Mouse (Mus musculus) limb, embryonic 13.5 days (tissue): ENCODE measurements around the gene Tmco1. TPM values are rescaled to one million over a fixed set of nuclear protein-coding genes. Genes with fewer than 3 reads are reported as not detected.

Experiments
- ATAC-seq: fragments of 200-750 bp; cut with Nextera tagmentation; 2 replicates; pipeline ENCODE4 v1.8.0; 2017; ENCODE audit warnings: low read depth, moderate number of reproducible peaks, moderate TSS enrichment; ENCODE audit not compliant: low FRiP score
- H3K27ac ChIP-seq: fragments of 300-500 bp; sonication (generic); 2 replicates; pipeline ENCODE4 v1.5.1; 2015; ENCODE audit warnings: inconsistent platforms, mild to moderate bottlenecking, moderate library complexity
- H3K27me3 ChIP-seq: fragments of 300-500 bp; sonication (generic); 2 replicates; pipeline ENCODE4 v1.6.1; 2015; ENCODE audit warnings: mild to moderate bottlenecking, inconsistent platforms
- H3K36me3 ChIP-seq: fragments of 300-500 bp; sonication (generic); 2 replicates; pipeline ENCODE4 v1.6.1; 2015; ENCODE audit warnings: inconsistent platforms, mild to moderate bottlenecking, moderate library complexity
- H3K4me1 ChIP-seq: fragments of 300-500 bp; sonication (generic); 2 replicates; pipeline ENCODE4 v1.6.1; 2015; ENCODE audit warnings: inconsistent platforms
- H3K4me2 ChIP-seq: fragments of 300-500 bp; sonication (generic); replicated peaks from 2 replicates; pipeline ENCODE4 v1.6.1; 2015; ENCODE audit warnings: inconsistent platforms, mild to moderate bottlenecking, moderate library complexity
- H3K4me3 ChIP-seq: fragments of 300-500 bp; sonication (generic); 2 replicates; pipeline ENCODE4 v1.5.1; 2015; ENCODE audit warnings: moderate library complexity, mild to moderate bottlenecking, inconsistent platforms
- H3K9ac ChIP-seq: fragments of 300-500 bp; sonication (generic); 2 replicates; pipeline ENCODE4 v1.6.1; 2015; ENCODE audit warnings: mild to moderate bottlenecking, inconsistent platforms
- H3K9me3 ChIP-seq: fragments of 300-500 bp; sonication (generic); 2 replicates; pipeline ENCODE4 v1.6.1; 2016; ENCODE audit warnings: inconsistent platforms
- WGBS: fragments of 180-500 bp; shearing (Covaris S2); methylation state at CpG from one replicate; pipeline ENCODE4 v1.1.7; 2015; 5-methylcytosine and 5-hydroxymethylcytosine counted together
- polyA plus RNA-seq: library from polyadenylated mRNA; unstranded; fragments of >200 nt; fragmentation: Nextera tagmentation; extraction: Ambion mirVana; gene quantifications from 2 replicates; pipeline ENCODE4 v1.2.1, GENCODE M21; 2015

The Tmco1 gene
- polyA plus RNA-seq, 1 experiment from 2014 or later: 80.4 TPM

DNA sequence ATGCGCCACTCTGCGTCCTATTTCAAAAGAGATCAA is 23.0 kb upstream of the Tmco1 start, which contains the start of gene Uck2:
Uck2 (minus strand) TSS at position 1 of the 36 bp plus-strand sequence.
- peak within 1 kb of the TSS; percentile 87 for H3K4me3 ChIP-seq
- peaks cover 2% of the 10 kb centered on the region; the same call in 1 of the 2 replicates for H3K36me3 ChIP-seq
- H3K9ac ChIP-seq: peak within 1 kb of the TSS; percentile 91
- peak within 1 kb of the TSS; percentile 94 for H3K27ac ChIP-seq
- peak within 1 kb of the TSS; percentile 78 for H3K4me2 ChIP-seq
- peaks cover 24% of the 10 kb centered on the region for H3K4me1 ChIP-seq
- ATAC-seq: no peak
- H3K27me3 ChIP-seq: peaks cover 6% of the 10 kb centered on the region; the same call in 1 of the 2 replicates
- H3K9me3 ChIP-seq: no peaks in the 10 kb centered on the region
- WGBS: 0% methylated on average over 2 of the region's 2 CpGs

DNA sequence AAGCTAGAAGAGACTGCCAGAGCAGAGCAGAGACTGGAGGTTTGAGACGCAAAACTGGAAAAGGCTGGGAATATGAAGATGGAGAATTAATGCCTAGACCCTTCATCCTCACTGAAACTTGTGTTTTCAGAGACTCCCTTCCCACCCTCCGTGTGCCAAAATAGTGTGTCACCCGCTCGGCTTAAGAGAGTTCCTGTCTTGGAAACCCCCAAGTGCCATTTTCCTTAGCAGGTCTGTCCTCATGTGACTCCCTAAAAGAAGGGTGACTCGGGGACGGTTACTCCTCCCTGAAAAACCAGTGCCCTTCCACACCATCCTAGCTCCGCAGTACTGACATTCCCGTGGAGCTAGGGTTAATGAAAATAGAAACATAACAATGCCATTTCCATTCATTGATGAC is 22.8 kb upstream of the Tmco1 start:
- Histone ChIP-seq H3K4me2 (peak overlapping the region; percentile 78), H3K27me3 (peaks cover 6% of the 10 kb centered on the region; the same call in 1 of the 2 replicates), H3K9me3 (no peaks in the 10 kb centered on the region), H3K36me3 (no peaks in the 10 kb centered on the region), H3K4me3 (peak overlapping the region; percentile 87), H3K9ac (peak overlapping the region; percentile 91; the same call in 1 of the 2 replicates), H3K4me1 (peaks cover 25% of the 10 kb centered on the region), H3K27ac (no peak overlapping the region)
- ATAC-seq: no peak
- WGBS: 2% methylated on average over 8 of the region's 8 CpGs

DNA sequence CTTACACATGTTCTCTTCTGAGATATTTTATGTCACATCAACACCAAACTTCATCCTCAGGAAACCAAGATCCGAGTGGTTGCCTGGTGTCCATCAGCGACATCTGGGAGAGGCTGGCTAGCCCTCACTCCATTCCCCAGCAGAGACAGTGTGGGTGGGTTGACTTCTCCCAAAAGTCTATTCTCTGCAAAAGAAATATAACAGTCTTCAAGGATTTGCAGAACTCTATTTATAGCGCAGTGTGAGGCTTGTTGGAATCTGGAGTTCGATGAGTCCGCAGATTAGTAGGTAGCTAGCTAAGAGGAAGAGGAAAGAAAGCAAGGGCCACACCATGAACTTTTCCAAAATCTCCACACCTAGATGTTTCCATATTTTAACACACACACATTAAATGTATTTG is 21.0 kb upstream of the Tmco1 start:
- no peak for ATAC-seq
- H3K4me2 ChIP-seq: no peak overlapping the region
- no peak overlapping the region for H3K9ac ChIP-seq
- H3K9me3 ChIP-seq: no peaks in the 10 kb centered on the region
- H3K36me3 ChIP-seq: no peaks in the 10 kb centered on the region
- H3K4me1 ChIP-seq: peaks cover 22% of the 10 kb centered on the region
- H3K27me3 ChIP-seq: peaks cover 6% of the 10 kb centered on the region; the same call in 1 of the 2 replicates
- no peak overlapping the region for H3K4me3 ChIP-seq
- H3K27ac ChIP-seq: no peak overlapping the region
- 83% methylated on average over 5 of the region's 5 CpGs for WGBS

DNA sequence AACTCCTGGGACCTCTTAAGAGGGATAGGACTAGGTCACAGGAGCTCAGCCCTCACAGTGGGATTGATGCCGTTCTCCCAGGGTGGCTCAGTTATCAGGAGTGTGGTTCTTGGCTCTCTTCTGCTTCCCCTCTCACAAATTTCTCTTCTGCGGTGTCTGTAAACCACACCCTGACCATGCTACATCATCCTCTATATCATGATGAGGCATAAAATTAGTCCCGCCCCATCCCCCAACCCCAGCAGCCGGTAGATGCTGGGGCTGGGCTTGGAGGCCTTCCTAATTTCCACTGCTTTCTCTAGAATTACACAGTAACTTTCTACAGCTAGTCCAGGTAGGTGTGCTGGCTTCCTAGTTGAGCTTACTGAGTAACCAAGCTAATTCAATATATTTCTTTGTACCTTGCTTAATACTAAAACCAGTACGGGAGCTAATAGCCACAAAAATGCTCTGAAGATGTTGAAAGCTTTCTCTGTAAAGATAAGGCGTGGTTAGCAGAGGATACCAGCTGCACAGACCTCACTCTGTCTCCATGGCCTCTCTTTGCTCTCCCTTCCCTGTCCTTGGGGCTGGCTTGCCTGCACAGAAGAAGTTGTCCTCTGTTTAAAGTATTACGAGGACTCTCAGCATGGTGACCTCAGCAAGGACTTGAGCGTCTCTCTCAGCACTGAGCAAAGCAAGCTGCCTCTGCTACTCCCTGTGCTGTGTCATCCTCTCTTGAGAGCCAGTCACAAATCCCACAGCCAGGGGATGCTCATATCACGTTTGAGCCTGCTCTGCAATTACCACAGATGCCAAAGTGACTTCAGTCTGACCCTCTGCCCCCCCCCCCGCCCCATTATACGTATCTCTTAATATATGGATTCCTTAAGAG is 19.3 kb upstream of the Tmco1 start:
- H3K4me1 ChIP-seq: peaks cover 19% of the 10 kb centered on the region
- H3K4me3 ChIP-seq: no peak overlapping the region
- no peak overlapping the region for H3K9ac ChIP-seq
- peaks cover 6% of the 10 kb centered on the region; the same call in 1 of the 2 replicates for H3K27me3 ChIP-seq
- no peaks in the 10 kb centered on the region for H3K9me3 ChIP-seq
- H3K27ac ChIP-seq: no peak overlapping the region
- no peaks in the 10 kb centered on the region for H3K36me3 ChIP-seq
- no peak overlapping the region for H3K4me2 ChIP-seq
- 48% methylated on average over 11 of the region's 11 CpGs for WGBS
- no peak for ATAC-seq

DNA sequence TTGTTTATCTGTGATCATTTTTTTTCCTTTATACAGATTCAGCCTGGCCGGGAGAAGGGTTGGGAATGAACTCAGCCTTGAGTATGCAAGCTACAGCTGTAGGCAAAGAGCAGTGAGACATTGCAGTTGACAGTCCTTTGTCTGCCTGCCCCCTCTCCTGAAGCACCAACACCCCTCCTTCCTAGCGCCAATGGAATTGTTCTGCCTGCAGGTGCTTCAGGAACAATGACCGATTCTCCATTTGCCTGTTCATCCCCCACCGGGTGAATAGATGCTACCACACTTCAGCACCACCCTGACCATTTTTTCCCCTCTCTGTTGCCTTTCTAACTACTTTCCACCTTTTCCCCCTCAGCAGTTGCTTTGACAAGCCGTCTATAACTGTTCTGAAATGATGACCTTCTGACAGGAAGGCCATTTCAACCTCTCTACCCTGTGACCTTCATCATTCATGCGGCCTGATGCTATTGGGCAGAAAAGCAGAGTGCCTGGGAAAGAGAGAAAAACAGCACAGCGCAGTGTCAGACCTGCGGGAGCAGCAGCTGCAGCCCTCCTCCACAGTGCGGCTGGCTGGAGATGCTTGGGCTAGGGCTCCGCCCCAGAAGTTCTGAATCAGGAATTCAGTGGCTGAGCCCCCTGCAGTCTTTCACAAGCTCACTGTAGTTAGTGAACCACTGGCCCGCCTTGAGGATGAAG is 18.5 kb upstream of the Tmco1 start:
- Histone ChIP-seq H3K27ac (no peak overlapping the region), H3K27me3 (peaks cover 6% of the 10 kb centered on the region; the same call in 1 of the 2 replicates), H3K9ac (peak overlapping the region; percentile 27; the same call in 1 of the 2 replicates), H3K4me2 (peak overlapping the region; percentile 32), H3K36me3 (no peaks in the 10 kb centered on the region), H3K9me3 (no peaks in the 10 kb centered on the region), H3K4me1 (peaks cover 19% of the 10 kb centered on the region), H3K4me3 (no peak overlapping the region)
- 10% methylated on average over 11 of the region's 11 CpGs for WGBS
- 0 out of 2 replicates have a peak, but pooled peaks have one; percentile 37 for ATAC-seq

DNA sequence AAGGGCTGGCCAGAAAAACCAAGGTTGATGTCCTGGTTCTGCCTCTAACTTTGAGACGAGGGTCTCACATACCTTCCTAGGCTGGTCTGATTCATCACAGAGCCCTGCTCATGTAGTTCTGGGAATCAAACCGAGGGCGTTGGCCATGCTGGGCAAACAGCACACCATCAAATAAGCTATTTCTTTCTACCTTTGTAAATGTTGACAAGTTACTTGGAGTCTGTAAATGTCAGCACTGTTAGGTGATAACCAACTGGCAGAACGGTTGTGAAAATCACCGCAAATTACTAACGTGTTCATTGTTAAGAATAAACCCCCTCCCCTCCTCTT is 17.9 kb upstream of the Tmco1 start:
- Histone ChIP-seq H3K9me3 (no peaks in the 10 kb centered on the region), H3K9ac (peak overlapping the region; percentile 27; the same call in 1 of the 2 replicates), H3K27me3 (peaks cover 6% of the 10 kb centered on the region; the same call in 1 of the 2 replicates), H3K4me2 (peak overlapping the region; percentile 32), H3K27ac (no peak overlapping the region), H3K4me1 (peaks cover 18% of the 10 kb centered on the region), H3K36me3 (no peaks in the 10 kb centered on the region), H3K4me3 (no peak overlapping the region)
- ATAC-seq: no peak
- WGBS: 28% methylated on average over 6 of the region's 6 CpGs

DNA sequence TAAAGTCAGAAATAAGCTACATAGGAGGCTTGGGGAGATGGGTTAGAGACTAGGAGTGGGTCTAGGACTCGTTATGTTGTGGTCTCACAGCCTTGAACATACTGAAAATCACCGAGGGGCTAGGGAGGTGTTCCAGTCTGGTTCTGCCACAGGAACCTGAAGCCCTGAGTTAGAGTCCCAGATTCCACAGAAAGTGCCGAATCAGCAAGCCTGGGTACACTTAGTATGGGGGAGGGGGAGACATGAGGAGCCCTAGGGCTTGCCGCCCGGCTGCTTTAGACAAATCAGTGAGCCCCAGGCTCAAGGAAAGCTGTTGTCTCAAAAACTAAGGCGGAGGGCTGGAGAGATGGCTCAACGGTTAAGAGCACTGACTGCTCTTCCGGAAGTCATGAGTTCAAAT is 16.6 kb upstream of the Tmco1 start:
- H3K27ac ChIP-seq: no peak overlapping the region
- H3K9me3 ChIP-seq: no peaks in the 10 kb centered on the region
- 79% methylated on average over 8 of the region's 8 CpGs for WGBS
- H3K4me1 ChIP-seq: peaks cover 13% of the 10 kb centered on the region
- no peak overlapping the region for H3K9ac ChIP-seq
- H3K36me3 ChIP-seq: no peaks in the 10 kb centered on the region
- H3K4me2 ChIP-seq: no peak overlapping the region
- peaks cover 6% of the 10 kb centered on the region; the same call in 1 of the 2 replicates for H3K27me3 ChIP-seq
- ATAC-seq: no peak
- no peak overlapping the region for H3K4me3 ChIP-seq

DNA sequence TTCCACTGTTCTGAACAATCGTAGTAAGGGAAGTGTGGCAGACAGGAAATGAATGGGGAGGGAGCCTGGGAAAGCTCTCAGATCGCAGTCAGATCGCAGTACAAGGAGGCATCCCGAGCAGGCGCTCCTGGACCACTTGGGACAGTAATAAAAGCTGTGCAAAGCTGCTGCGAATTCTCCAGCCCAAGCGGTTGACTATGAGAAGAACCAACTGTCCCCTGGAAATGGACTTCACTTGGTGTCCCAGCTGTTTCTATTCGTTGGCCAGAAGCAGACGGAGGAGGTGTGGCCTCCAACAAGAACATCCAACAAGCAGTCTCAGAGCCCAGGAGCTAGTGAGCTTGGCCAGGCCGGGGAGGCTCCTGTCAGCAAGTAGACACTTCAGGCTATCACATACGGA is 15.7 kb upstream of the Tmco1 start:
- peak; percentile 33 for ATAC-seq
- H3K4me3 ChIP-seq: no peak overlapping the region
- WGBS: 16% methylated on average over 11 of the region's 11 CpGs
- H3K9me3 ChIP-seq: no peaks in the 10 kb centered on the region
- H3K9ac ChIP-seq: no peak overlapping the region
- peak overlapping the region; percentile 23; the same call in 1 of the 2 replicates for H3K4me2 ChIP-seq
- no peak overlapping the region for H3K27ac ChIP-seq
- H3K4me1 ChIP-seq: peaks cover 13% of the 10 kb centered on the region
- H3K36me3 ChIP-seq: no peaks in the 10 kb centered on the region
- H3K27me3 ChIP-seq: peaks cover 6% of the 10 kb centered on the region; the same call in 1 of the 2 replicates

DNA sequence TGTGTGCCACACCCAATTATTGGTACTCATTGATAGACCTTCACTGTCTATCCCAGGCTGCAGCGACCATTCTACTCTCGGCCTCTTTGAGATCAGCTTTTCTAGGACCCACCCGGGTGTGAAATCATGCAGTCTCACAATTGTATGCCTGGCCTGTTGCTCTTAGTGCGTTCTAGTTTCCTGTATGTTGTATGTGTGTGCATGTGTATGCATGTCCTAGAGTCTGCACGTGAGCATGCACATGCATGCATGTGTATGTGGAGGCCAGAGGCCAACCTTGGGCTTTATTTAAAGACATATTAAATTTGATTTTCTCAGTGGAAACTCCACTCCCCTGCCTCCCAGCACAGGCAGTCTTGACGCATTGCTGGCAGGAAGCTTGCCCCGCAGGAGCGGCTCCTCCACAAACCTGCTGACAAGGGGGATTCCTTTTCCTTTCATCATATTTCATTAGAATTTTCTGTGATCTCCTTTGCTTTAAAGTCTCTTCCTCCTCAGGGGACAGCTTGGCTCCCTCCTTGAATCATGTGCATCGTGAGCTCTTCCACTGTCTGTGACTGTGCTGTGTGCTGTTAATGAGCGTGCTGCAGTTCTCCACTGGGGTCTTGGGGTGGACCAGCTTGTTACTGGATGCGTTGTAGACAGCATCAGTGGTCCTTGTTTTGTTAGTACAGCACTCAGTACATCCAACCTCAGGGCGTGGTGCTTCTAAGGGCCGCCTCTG is 12.3 kb upstream of the Tmco1 start:
- Histone ChIP-seq H3K4me3 (no peak overlapping the region), H3K9ac (no peak overlapping the region), H3K27me3 (no peaks in the 10 kb centered on the region), H3K9me3 (no peaks in the 10 kb centered on the region), H3K4me2 (no peak overlapping the region), H3K4me1 (peaks cover 6% of the 10 kb centered on the region; the same call in 1 of the 2 replicates), H3K27ac (no peak overlapping the region), H3K36me3 (no peaks in the 10 kb centered on the region)
- 54% methylated on average over 13 of the region's 13 CpGs for WGBS
- no peak for ATAC-seq

DNA sequence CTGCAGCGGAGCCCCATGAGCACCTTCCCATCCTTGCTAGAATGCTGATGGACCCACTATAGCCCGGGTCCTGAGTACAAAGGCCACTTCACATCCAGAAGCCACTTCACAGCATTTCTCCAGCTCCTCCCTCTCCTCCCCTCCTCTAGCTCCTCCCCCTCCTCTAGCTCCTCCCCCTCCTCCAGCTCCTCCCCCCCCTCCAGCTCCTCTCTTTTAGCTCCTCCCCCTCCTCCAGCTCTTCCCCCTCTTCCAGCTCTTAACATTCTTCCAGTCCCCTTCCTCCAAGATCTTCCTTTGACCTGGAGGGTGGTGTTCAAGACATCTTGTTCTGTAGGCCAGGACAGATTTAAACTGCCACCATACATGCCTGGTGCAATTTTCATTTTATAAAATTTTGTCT is 8.1 kb upstream of the Tmco1 start:
- Histone ChIP-seq H3K4me3 (no peak overlapping the region), H3K4me2 (no peak overlapping the region), H3K9me3 (no peaks in the 10 kb centered on the region), H3K4me1 (no peaks in the 10 kb centered on the region), H3K36me3 (no peaks in the 10 kb centered on the region), H3K27ac (no peak overlapping the region), H3K9ac (no peak overlapping the region), H3K27me3 (no peaks in the 10 kb centered on the region)
- WGBS: 75% methylated on average over 2 of the region's 2 CpGs
- no peak for ATAC-seq

DNA sequence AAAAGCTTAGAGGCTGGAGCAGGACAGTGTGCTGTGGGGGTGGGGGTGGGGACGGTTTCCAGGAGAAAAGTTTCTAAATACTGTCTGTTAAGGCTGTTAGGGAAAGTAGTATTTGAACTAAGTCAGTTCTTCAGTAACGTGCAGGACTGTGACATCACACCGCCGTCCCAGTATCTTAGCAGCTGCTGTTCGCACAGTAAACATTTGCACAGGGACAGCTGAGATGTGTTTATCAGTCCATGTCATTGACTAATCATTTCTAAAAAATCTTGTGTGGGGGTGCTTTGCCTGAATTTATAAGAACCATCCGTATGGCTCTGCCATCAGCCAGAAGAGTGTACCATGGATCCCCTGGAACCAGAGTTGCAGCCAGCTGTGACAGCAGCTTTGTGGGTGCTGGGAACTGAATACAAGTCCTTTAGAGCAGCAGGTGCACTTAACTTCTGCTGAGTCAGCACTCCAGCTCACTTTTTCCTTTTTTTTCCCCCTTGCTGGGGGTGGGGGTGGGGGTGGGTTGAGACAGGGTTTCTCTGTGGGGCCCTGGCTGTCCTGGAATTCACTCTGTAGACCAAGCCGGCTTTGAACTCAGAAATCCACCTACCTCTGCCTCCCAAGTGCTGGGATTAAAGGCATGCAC is 2.6 kb upstream of the Tmco1 start:
- peaks cover 3% of the 10 kb centered on the region for H3K36me3 ChIP-seq
- WGBS: 76% methylated on average over 7 of the region's 7 CpGs
- no peak overlapping the region for H3K4me3 ChIP-seq
- H3K27ac ChIP-seq: no peak overlapping the region
- no peak for ATAC-seq
- no peaks in the 10 kb centered on the region for H3K27me3 ChIP-seq
- H3K4me2 ChIP-seq: no peak overlapping the region
- peaks cover 8% of the 10 kb centered on the region; the same call in 1 of the 2 replicates for H3K4me1 ChIP-seq
- H3K9me3 ChIP-seq: no peaks in the 10 kb centered on the region
- H3K9ac ChIP-seq: no peak overlapping the region
